Mouse (Mus musculus): ENCODE results near the gene Clec12a. TPM values are rescaled to one million over a fixed set of nuclear protein-coding genes. Genes with fewer than 3 reads are reported as not detected.

Clec12a gene
- total and polyA plus RNA-seq, 2 experiments from 2014 or later, result 0.33 to 0.49 TPM

- WGBS, result 85% methylated on average over 1 of the region's 1 CpGs
- H3K27me3 ChIP-seq (ENCODE audit: insufficient read depth, low read length), result no peaks in the 10 kb centered on the region
- no peak for ATAC-seq (ENCODE audit: low FRiP score)
Measured at GRCm38 (mm10) chr6:129337751-129338150, 4.7 kb upstream of the Clec12a start.

GRCm38 (mm10) chr6:129344408-129344807 lies 1.9 kb downstream of the Clec12a start:
- no peak for DNase-seq (ENCODE audit: low spot score)
- no peaks in the 10 kb centered on the region for H3K9me3 ChIP-seq (ENCODE audit: low read length)

More at GRCm38 (mm10) chr6:129337751-129338150, 4.7 kb upstream of the Clec12a start:
- no peak overlapping the region for H3K9ac ChIP-seq (replicated peaks; ENCODE audit: low read length, poor library complexity, severe bottlenecking)
- no peak for DNase-seq (ENCODE audit: low spot score)
- no peaks in the 10 kb centered on the region for H3K4me1 ChIP-seq (ENCODE audit: insufficient read depth, low read length)
- H3K27ac ChIP-seq (ENCODE audit: low read depth, low read length), result no peak overlapping the region
- H3K4me2 ChIP-seq (ENCODE audit: low read depth, low read length, poor library complexity, severe bottlenecking), result no peak overlapping the region
- H3K9me3 ChIP-seq (ENCODE audit: low read length), result no peaks in the 10 kb centered on the region
- no peak for TF ChIP-seq CTCF (IDR thresholded peaks at IDR 0.05)
- no peak overlapping the region for H3K4me3 ChIP-seq (ENCODE audit: low read depth, low read length)
- no peaks in the 10 kb centered on the region for H3K36me3 ChIP-seq (ENCODE audit: insufficient read depth, low read length)

GRCm38 (mm10) chr6:129349524-129350352 lies 7.2 kb downstream of the Clec12a start:
- Histone ChIP-seq H3K27ac (ENCODE audit: low read depth, low read length) (no peak overlapping the region), H3K9me3 (ENCODE audit: low read length) (no peaks in the 10 kb centered on the region), H3K4me1 (ENCODE audit: insufficient read depth, low read length) (no peaks in the 10 kb centered on the region), H3K9ac (replicated peaks; ENCODE audit: low read length, poor library complexity, severe bottlenecking) (no peak overlapping the region), H3K4me3 (ENCODE audit: low read depth, low read length) (no peak overlapping the region), H3K27me3 (ENCODE audit: insufficient read depth, low read length) (no peaks in the 10 kb centered on the region), H3K4me2 (ENCODE audit: low read depth, low read length, poor library complexity, severe bottlenecking) (no peak overlapping the region), H3K36me3 (ENCODE audit: insufficient read depth, low read length) (no peaks in the 10 kb centered on the region)
- 58% methylated on average over 4 of the region's 4 CpGs for WGBS
- DNase-seq (ENCODE audit: low spot score) (no peak), ATAC-seq (ENCODE audit: low FRiP score) (no peak)
- TF ChIP-seq CTCF (IDR thresholded peaks at IDR 0.05), result no peak

More at GRCm38 (mm10) chr6:129344408-129344807, 1.9 kb downstream of the Clec12a start:
- H3K27ac ChIP-seq (ENCODE audit: low read depth, low read length), result no peak overlapping the region
- H3K4me1 ChIP-seq (ENCODE audit: insufficient read depth, low read length), result no peaks in the 10 kb centered on the region
- no peaks in the 10 kb centered on the region for H3K36me3 ChIP-seq (ENCODE audit: insufficient read depth, low read length)
- no peak overlapping the region for H3K4me3 ChIP-seq (ENCODE audit: low read depth, low read length)
- no peak overlapping the region for H3K4me2 ChIP-seq (ENCODE audit: low read depth, low read length, poor library complexity, severe bottlenecking)
- WGBS, result 70% methylated on average over 3 of the region's 3 CpGs
- no peak for TF ChIP-seq CTCF (IDR thresholded peaks at IDR 0.05)
- ATAC-seq (ENCODE audit: low FRiP score), result no peak
- H3K27me3 ChIP-seq (ENCODE audit: insufficient read depth, low read length), result no peaks in the 10 kb centered on the region
- H3K9ac ChIP-seq (replicated peaks; ENCODE audit: low read length, poor library complexity, severe bottlenecking), result no peak overlapping the region

GRCm38 (mm10) chr6:129351091-129351490 lies 8.6 kb downstream of the Clec12a start:
- no peak overlapping the region for H3K27ac ChIP-seq (ENCODE audit: low read depth, low read length)
- no peak overlapping the region for H3K9ac ChIP-seq (replicated peaks; ENCODE audit: low read length, poor library complexity, severe bottlenecking)
- no peaks in the 10 kb centered on the region for H3K9me3 ChIP-seq (ENCODE audit: low read length)
- no peak overlapping the region for H3K4me3 ChIP-seq (ENCODE audit: low read depth, low read length)
- no peak for ATAC-seq (ENCODE audit: low FRiP score)
- H3K4me1 ChIP-seq (ENCODE audit: insufficient read depth, low read length), result no peaks in the 10 kb centered on the region
- 97% methylated on average over 3 of the region's 3 CpGs for WGBS
- no peak for TF ChIP-seq CTCF (IDR thresholded peaks at IDR 0.05)
- no peak overlapping the region for H3K4me2 ChIP-seq (ENCODE audit: low read depth, low read length, poor library complexity, severe bottlenecking)
- no peaks in the 10 kb centered on the region for H3K27me3 ChIP-seq (ENCODE audit: insufficient read depth, low read length)
- no peaks in the 10 kb centered on the region for H3K36me3 ChIP-seq (ENCODE audit: insufficient read depth, low read length)
- no peak for DNase-seq (ENCODE audit: low spot score)

- Histone ChIP-seq H3K4me2 (ENCODE audit: low read depth, low read length, poor library complexity, severe bottlenecking) (no peak overlapping the region), H3K9ac (replicated peaks; ENCODE audit: low read length, poor library complexity, severe bottlenecking) (no peak overlapping the region), H3K9me3 (ENCODE audit: low read length) (no peaks in the 10 kb centered on the region), H3K36me3 (ENCODE audit: insufficient read depth, low read length) (no peaks in the 10 kb centered on the region), H3K4me3 (ENCODE audit: low read depth, low read length) (no peak overlapping the region), H3K27me3 (ENCODE audit: insufficient read depth, low read length) (no peaks in the 10 kb centered on the region), H3K4me1 (ENCODE audit: insufficient read depth, low read length) (no peaks in the 10 kb centered on the region), H3K27ac (ENCODE audit: low read depth, low read length) (no peak overlapping the region)
- DNase-seq (ENCODE audit: low spot score) (no peak), ATAC-seq (ENCODE audit: low FRiP score) (no peak)
- no peak for TF ChIP-seq CTCF (IDR thresholded peaks at IDR 0.05)
- 97% methylated on average over 2 of the region's 2 CpGs for WGBS
Measured at GRCm38 (mm10) chr6:129355774-129356173, 13.3 kb downstream of the Clec12a start.

GRCm38 (mm10) chr6:129356430-129356829 lies 13.9 kb downstream of the Clec12a start:
- DNase-seq (ENCODE audit: low spot score), result no peak
- Histone ChIP-seq H3K9me3 (ENCODE audit: low read length) (no peaks in the 10 kb centered on the region), H3K4me2 (ENCODE audit: low read depth, low read length, poor library complexity, severe bottlenecking) (no peak overlapping the region), H3K9ac (replicated peaks; ENCODE audit: low read length, poor library complexity, severe bottlenecking) (no peak overlapping the region), H3K36me3 (ENCODE audit: insufficient read depth, low read length) (no peaks in the 10 kb centered on the region), H3K4me1 (ENCODE audit: insufficient read depth, low read length) (no peaks in the 10 kb centered on the region), H3K27ac (ENCODE audit: low read depth, low read length) (no peak overlapping the region), H3K4me3 (ENCODE audit: low read depth, low read length) (no peak overlapping the region), H3K27me3 (ENCODE audit: insufficient read depth, low read length) (no peaks in the 10 kb centered on the region)
- TF ChIP-seq CTCF (IDR thresholded peaks at IDR 0.05), result no peak
- no peak for ATAC-seq (ENCODE audit: low FRiP score)
